Mouse (Mus musculus) forebrain, embryonic 12.5 days (tissue): Measurements from ENCODE around the gene Pigk. TPM values are rescaled to one million over a fixed set of nuclear protein-coding genes. Genes with fewer than 3 reads are reported as not detected.
"Not testable (repeated sequence)": the region's sequence is repeated elsewhere in the genome, so short reads cannot be mapped to it uniquely, and the experiment has no call there.

ENCODE experiments used
- ATAC-seq: fragments of 200-750 bp; cut with Nextera tagmentation; 2 replicates; pipeline ENCODE4 v1.8.0; 2017; ENCODE audit warnings: moderate TSS enrichment; ENCODE audit not compliant: low FRiP score
- H3K27ac ChIP-seq: fragments of 300-500 bp; sonication (generic); 2 replicates; pipeline ENCODE4 v1.5.1; 2016; ENCODE audit warnings: mild to moderate bottlenecking
- H3K27me3 ChIP-seq: fragments of 300-500 bp; sonication (generic); 2 replicates; pipeline ENCODE4 v1.6.1; 2016; ENCODE audit warnings: mild to moderate bottlenecking
- H3K36me3 ChIP-seq: fragments of 300-500 bp; sonication (generic); replicated peaks from 2 replicates; pipeline ENCODE4 v1.6.1; 2016; ENCODE audit warnings: mild to moderate bottlenecking
- H3K4me1 ChIP-seq: fragments of 300-500 bp; sonication (generic); 2 replicates; pipeline ENCODE4 v1.6.1; 2016
- H3K4me2 ChIP-seq: fragments of 300-500 bp; sonication (generic); 2 replicates; pipeline ENCODE4 v1.6.1; 2016; ENCODE audit warnings: mild to moderate bottlenecking, moderate library complexity
- H3K4me3 ChIP-seq: fragments of 300-500 bp; sonication (generic); replicated peaks from 2 replicates; pipeline ENCODE4 v1.5.1; 2016; ENCODE audit warnings: mild to moderate bottlenecking
- H3K9ac ChIP-seq: fragments of 300-500 bp; sonication (generic); 2 replicates; pipeline ENCODE4 v1.6.1; 2016; ENCODE audit warnings: mild to moderate bottlenecking
- H3K9me3 ChIP-seq: fragments of 300-500 bp; sonication (generic); 2 replicates; pipeline ENCODE4 v1.6.1; 2016
- WGBS: fragments of 180-500 bp; shearing (Covaris S2); methylation state at CpG from one replicate; pipeline ENCODE4 v1.1.7; 2016; 5-methylcytosine and 5-hydroxymethylcytosine counted together
- polyA plus RNA-seq: library from polyadenylated mRNA; unstranded; fragments of >200 nt; fragmentation: Nextera tagmentation; extraction: Ambion mirVana; gene quantifications from 2 replicates; pipeline ENCODE4 v1.2.1, GENCODE M21; 2016

The Pigk gene
- polyA plus RNA-seq, 1 experiment from 2014 or later = 32.5 TPM

DNA sequence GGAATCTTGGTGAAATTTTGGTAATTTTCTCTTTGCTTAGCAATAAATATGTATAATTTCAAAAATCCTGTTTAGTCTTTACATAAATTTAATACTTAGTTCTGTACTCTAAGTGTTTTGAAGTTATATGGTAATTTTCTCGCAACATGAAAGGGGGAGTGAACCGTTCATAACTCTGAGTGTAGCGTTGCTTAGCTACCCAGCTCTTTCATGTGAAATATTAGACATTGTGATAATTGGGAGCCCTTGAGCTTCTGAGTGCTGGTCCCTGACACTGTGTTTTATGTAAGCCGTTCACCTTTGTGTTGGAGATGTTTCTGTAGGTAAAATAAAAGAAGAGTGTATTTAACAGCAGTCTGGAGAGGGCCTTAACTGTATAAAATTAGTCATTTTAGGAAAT lies 65.9 kb downstream of the Pigk start:
- ATAC-seq = no peak
- WGBS = 66% methylated on average over 4 of the region's 4 CpGs
- Histone ChIP-seq H3K4me1 (no peaks in the 10 kb centered on the region), H3K4me3 (no peak overlapping the region), H3K4me2 (no peak overlapping the region), H3K27me3 (no peaks in the 10 kb centered on the region), H3K27ac (no peak overlapping the region), H3K9ac (no peak overlapping the region), H3K36me3 (no peaks in the 10 kb centered on the region), H3K9me3 (no peaks in the 10 kb centered on the region)

DNA sequence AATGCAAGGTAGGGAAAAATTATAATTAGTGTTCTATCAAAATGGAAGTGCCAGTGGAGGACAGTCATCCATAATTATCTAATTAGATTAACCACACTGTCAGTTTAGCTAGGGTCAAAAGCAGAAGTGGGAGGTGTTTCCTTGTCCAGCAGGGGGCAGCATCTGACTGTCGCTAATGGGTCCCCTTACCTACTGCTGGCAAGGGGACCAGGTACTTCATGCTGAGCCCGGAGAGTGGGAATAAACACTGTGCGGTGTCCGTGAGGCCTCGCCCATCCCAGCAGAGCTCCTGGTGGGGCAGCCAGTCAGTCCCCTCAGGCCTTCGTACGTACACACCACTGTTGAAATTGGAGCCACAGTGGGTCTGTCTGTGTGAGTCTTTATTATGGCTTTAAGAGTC lies 69.9 kb downstream of the Pigk start:
- no peak overlapping the region for H3K9ac ChIP-seq
- H3K4me1 ChIP-seq = no peaks in the 10 kb centered on the region
- no peak overlapping the region for H3K4me2 ChIP-seq
- no peaks in the 10 kb centered on the region for H3K9me3 ChIP-seq
- no peaks in the 10 kb centered on the region for H3K27me3 ChIP-seq
- H3K27ac ChIP-seq = no peak overlapping the region
- no peak overlapping the region for H3K4me3 ChIP-seq
- peaks cover 9% of the 10 kb centered on the region; the same call in 1 of the 2 replicates for H3K36me3 ChIP-seq
- 25% methylated on average over 7 of the region's 7 CpGs for WGBS
- peak; percentile 81 for ATAC-seq

DNA sequence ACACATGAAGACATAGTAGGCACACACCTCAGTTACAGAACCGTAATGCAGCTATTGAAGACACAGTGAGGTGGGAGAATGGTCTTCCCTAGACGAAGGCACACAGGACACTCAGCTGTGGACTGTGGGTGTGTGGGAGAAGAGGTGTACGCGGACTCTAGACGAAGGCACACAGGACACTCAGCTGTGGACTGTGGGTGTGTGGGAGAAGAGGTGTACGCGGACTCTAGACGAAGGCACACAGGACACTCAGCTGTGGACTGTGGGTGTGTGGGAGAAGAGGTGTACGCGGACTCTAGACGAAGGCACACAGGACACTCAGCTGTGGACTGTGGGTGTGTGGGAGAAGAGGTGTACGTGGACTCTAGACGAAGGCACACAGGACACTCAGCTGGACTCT lies 70.5 kb downstream of the Pigk start:
- 97% methylated on average over 10 of the region's 13 CpGs for WGBS
- H3K27ac ChIP-seq, H3K4me2 ChIP-seq, H3K27me3 ChIP-seq, H3K4me3 ChIP-seq, ATAC-seq, H3K9ac ChIP-seq, H3K4me1 ChIP-seq, H3K36me3 ChIP-seq, H3K9me3 ChIP-seq: not testable (repeated sequence)

DNA sequence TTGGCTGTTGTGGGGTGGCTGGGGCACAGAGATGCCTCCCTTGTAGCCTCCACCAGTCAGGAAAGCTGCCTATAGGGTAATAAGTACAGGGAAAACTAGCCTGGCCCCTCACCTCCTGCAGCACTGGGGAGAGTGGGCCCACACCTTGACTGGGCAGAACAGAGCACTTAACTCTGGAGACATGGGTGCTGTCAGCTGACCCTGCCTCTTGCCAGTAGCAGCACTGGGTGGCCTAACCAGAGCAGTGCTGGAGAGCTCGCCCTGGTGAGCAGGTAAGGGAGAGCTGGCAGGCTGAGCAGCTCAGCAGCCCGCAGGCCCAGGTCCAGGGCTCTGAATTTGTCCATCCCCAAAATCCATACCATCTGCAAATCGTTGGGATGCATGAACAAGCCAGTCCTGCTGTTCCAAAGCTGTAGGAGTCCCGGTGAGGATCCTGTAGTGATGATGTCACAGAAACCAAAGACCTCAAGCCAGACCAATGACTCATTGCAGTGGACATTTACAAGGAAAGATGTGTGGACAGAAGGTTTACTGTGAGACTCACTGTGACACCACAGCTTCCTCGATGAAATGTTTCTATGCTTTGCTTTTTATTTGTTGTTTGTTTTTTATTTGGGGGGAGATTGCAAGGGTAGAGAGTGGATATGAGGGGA lies 74.5 kb downstream of the Pigk start:
- not testable (repeated sequence) for H3K9me3 ChIP-seq, ATAC-seq, H3K4me2 ChIP-seq, H3K4me3 ChIP-seq, H3K4me1 ChIP-seq, H3K27me3 ChIP-seq, H3K27ac ChIP-seq, H3K9ac ChIP-seq, H3K36me3 ChIP-seq
- 81% methylated on average over 5 of the region's 5 CpGs for WGBS

DNA sequence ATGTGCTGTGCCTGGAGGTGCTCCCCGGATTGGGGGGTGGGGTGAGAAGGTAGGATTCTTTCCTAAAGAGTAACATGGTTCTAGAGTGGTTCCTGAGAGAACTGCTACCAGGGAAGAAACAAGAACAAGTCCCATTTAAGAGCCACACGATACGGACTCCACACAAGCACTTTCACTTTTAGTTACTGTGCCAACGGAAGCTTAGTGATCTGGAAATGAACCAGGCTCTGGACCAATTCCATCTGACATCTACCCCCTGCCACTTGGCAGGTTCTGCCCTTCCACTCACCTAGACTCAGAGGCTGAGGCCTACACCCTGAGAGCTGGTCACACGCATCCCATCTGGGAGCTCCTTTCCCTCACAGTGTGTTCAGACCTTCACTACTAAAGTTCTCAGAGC lies 78.7 kb downstream of the Pigk start:
- Histone ChIP-seq H3K4me3 (no peak overlapping the region), H3K27me3 (no peaks in the 10 kb centered on the region), H3K27ac (no peak overlapping the region), H3K9ac (no peak overlapping the region), H3K4me1 (0 out of 2 replicates have a peak, but pooled peaks cover 2% of the 10 kb centered on the region), H3K9me3 (no peaks in the 10 kb centered on the region), H3K4me2 (no peak overlapping the region), H3K36me3 (no peaks in the 10 kb centered on the region)
- WGBS = 87% methylated on average over 5 of the region's 5 CpGs
- ATAC-seq = no peak

DNA sequence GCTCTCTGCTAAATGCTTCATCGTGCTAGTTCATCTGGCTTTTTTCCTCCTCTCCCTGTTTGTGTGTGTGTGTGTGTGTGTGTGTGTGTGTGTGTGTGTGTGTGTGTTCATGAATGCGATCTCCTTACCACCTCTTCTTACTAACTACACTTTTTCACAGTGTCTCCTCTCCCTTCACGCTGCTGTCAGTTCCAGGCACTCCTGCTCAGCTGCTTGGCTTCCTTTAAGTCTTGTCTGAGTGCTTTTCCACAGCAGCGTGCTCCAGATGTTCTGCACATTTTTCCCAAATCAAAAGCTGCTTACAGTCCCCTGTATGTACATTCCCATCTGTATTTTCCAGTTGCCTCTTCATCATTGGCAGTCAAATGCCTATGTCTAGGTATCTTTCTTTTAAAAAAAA lies 79.1 kb downstream of the Pigk start:
- 0 out of 2 replicates have a peak, but pooled peaks cover 2% of the 10 kb centered on the region for H3K4me1 ChIP-seq
- H3K4me2 ChIP-seq = no peak overlapping the region
- 90% methylated on average over 4 of the region's 4 CpGs for WGBS
- no peaks in the 10 kb centered on the region for H3K36me3 ChIP-seq
- no peaks in the 10 kb centered on the region for H3K27me3 ChIP-seq
- ATAC-seq = no peak
- no peaks in the 10 kb centered on the region for H3K9me3 ChIP-seq
- H3K9ac ChIP-seq = no peak overlapping the region
- H3K27ac ChIP-seq = no peak overlapping the region
- no peak overlapping the region for H3K4me3 ChIP-seq

DNA sequence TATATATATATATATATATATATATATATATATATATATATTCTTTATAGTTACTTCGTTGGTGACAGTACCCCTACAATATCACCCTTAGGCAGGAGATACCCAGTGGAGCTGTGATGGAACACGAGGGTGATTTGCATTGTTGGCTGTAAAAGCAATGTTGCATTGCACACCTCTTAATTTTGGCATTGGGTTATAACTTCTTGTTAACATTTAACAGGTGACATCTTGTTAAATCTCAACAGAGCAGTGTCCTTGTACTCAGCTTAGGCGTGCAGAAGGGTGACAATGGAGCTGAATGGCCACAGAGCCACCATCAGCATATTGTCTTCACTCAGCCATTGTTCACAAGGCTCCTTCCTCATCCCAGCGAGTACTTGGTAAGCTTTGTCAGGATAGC lies 82.3 kb downstream of the Pigk start:
- H3K9me3 ChIP-seq = no peaks in the 10 kb centered on the region
- H3K27ac ChIP-seq = no peak overlapping the region
- 67% methylated on average over 4 of the region's 4 CpGs for WGBS
- H3K4me3 ChIP-seq = no peak overlapping the region
- no peak for ATAC-seq
- no peak overlapping the region for H3K9ac ChIP-seq
- H3K4me2 ChIP-seq = no peak overlapping the region
- no peaks in the 10 kb centered on the region for H3K27me3 ChIP-seq
- 0 out of 2 replicates have a peak, but pooled peaks cover 2% of the 10 kb centered on the region for H3K4me1 ChIP-seq
- H3K36me3 ChIP-seq = no peaks in the 10 kb centered on the region

DNA sequence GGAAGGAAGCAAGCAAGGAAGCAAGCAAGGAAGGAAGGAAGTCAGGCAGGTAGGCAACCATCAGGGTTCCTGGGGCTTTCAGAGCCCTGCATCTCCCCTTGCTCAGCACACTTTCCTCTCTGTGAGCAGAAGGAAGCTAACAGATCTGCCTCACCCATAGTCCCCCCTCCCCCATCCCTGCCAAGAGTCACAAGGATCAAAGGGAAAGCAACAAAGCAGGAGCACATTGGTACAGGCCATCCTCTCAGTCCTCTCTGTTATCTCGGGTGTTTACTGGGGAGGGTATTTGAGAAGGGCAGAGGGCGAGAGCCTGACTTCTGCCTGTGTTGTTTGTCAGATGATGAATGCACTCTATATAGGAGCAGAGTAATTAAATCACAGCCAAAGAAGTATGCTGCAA lies 83.5 kb downstream of the Pigk start:
- Histone ChIP-seq H3K4me3 (no peak overlapping the region), H3K4me2 (no peak overlapping the region), H3K36me3 (no peaks in the 10 kb centered on the region), H3K9ac (no peak overlapping the region), H3K27ac (no peak overlapping the region), H3K27me3 (no peaks in the 10 kb centered on the region), H3K9me3 (no peaks in the 10 kb centered on the region), H3K4me1 (0 out of 2 replicates have a peak, but pooled peaks cover 2% of the 10 kb centered on the region)
- 24% methylated on average over 2 of the region's 2 CpGs for WGBS
- no peak for ATAC-seq

DNA sequence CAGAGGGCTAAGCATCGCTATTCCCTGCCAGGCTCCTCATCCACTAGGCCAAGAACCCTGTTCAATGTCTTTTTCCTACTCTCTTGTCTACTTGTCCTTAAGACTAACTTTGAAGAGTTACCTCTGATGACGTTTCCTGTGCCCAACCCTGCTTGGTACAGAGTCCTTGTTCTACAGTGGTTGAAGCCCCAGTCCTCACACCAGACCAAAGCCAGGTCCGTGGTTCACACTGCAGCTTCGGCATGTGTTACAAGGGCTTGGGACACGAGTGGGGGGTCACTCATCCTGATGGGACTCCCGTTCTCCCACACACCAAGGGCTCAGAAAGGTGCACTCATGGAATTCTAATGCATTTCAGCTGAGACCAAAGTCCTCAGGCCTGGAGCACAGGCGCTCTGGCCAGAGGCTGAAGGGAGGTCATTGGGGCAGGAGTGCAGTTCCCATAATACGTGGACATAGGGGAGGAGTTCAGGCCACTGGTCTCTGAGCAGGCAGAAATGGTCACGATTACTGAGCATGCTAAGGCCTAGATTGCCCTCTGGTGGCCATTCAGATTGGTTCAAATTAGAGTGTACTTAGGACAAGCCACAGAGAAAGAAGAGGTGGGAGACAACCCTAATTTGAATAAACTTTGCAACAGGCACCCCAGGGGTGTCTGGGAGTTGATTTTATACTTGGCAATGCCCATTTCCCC lies 86.0 kb downstream of the Pigk start:
- H3K4me3 ChIP-seq = no peak overlapping the region
- no peaks in the 10 kb centered on the region for H3K27me3 ChIP-seq
- H3K4me1 ChIP-seq = 0 out of 2 replicates have a peak, but pooled peaks cover 2% of the 10 kb centered on the region
- H3K9ac ChIP-seq = no peak overlapping the region
- H3K36me3 ChIP-seq = no peaks in the 10 kb centered on the region
- 82% methylated on average over 9 of the region's 9 CpGs for WGBS
- H3K27ac ChIP-seq = no peak overlapping the region
- H3K9me3 ChIP-seq = no peaks in the 10 kb centered on the region
- H3K4me2 ChIP-seq = no peak overlapping the region
- no peak for ATAC-seq

DNA sequence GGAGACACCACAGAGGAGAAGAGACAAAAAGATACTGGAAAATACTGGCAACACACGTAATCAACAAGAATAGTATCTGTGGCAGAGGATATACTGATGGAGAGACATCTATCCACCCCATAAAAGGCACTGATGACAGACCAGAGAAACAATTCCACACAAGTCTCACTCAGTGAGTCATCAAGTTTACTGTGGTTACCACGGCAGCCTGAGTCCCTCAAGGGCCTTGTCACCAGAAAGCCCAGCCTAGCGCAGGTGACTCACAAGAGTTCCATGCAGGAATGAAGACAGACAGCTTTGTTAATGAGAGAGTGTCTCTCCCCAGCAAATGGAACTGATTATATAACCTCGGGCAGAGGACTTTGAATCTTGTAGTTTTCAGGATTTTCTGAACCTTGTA lies 100.0 kb downstream of the Pigk start:
- ATAC-seq = no peak
- Histone ChIP-seq H3K4me3 (no peak overlapping the region), H3K9ac (no peak overlapping the region), H3K36me3 (no peaks in the 10 kb centered on the region), H3K27ac (no peak overlapping the region), H3K4me1 (no peaks in the 10 kb centered on the region), H3K4me2 (no peak overlapping the region), H3K27me3 (no peaks in the 10 kb centered on the region), H3K9me3 (no peaks in the 10 kb centered on the region)
- 81% methylated on average over 4 of the region's 4 CpGs for WGBS

DNA sequence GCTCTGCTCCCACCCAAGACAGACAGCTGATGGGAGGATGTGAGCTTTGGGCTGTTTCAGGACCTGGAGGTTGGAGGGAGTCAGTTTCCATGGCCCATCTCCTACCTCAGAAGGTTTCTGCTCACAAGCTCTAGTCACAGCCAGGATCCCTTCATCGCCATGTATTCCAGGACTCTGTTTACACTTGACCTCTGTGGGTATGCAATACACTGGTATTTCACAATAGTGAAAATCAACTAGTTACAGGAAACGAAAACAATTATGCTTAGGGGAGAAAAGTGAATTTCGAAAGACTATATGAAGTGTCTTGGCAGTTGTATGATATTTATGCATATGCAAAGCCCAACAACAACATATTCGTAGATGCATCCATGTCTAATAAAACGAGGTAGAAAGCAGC lies 101.2 kb downstream of the Pigk start:
- no peak overlapping the region for H3K4me2 ChIP-seq
- no peaks in the 10 kb centered on the region for H3K27me3 ChIP-seq
- WGBS = 88% methylated on average over 5 of the region's 5 CpGs
- H3K4me3 ChIP-seq = no peak overlapping the region
- H3K9ac ChIP-seq = no peak overlapping the region
- no peak overlapping the region for H3K27ac ChIP-seq
- no peaks in the 10 kb centered on the region for H3K9me3 ChIP-seq
- ATAC-seq = no peak
- no peaks in the 10 kb centered on the region for H3K4me1 ChIP-seq
- H3K36me3 ChIP-seq = no peaks in the 10 kb centered on the region

DNA sequence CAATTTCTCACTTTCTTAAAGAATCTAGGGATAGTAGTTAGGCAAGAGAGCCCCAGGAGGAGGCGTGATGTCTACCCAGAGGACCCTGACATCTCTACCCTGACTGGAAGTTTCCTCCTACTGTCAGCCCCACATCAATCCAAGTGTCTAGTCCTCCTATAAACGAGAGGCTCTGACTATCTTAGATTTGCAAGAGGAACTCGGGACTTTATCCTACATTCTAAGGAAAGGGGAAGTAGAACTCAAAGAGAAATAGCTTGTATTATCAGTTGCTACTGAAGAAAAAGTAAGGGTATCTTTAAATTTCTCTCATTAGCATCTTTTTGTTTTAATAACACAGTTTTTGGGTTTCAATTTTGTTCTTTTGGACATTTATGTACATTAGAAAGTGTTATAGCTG lies 106.5 kb downstream of the Pigk start:
- no peaks in the 10 kb centered on the region for H3K9me3 ChIP-seq
- H3K4me3 ChIP-seq = no peak overlapping the region
- WGBS = 81% methylated on average over 3 of the region's 3 CpGs
- H3K4me2 ChIP-seq = no peak overlapping the region
- no peaks in the 10 kb centered on the region for H3K27me3 ChIP-seq
- no peak overlapping the region for H3K27ac ChIP-seq
- H3K9ac ChIP-seq = no peak overlapping the region
- no peaks in the 10 kb centered on the region for H3K4me1 ChIP-seq
- ATAC-seq = no peak
- H3K36me3 ChIP-seq = no peaks in the 10 kb centered on the region

DNA sequence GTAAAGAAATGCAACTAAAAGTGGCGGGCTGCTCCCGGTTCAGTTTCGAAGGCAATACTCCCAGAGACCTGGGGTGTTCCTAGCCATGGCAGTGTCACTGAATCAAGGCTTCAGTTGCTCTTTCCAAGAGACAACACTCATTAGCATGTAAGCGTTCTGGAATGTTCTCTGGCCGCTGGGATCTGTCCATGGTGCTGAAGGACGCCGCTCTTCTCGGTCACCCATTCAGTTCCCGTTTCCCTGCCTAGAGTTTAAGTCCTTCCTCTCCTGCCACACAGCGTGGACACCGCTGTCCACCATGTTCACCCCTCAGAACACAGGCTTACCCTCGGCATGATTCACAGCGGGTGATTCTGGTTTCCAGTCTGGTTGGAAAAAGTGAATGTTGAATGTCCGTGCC lies 107.3 kb downstream of the Pigk start:
- H3K27me3 ChIP-seq = no peaks in the 10 kb centered on the region
- no peak overlapping the region for H3K4me2 ChIP-seq
- H3K9me3 ChIP-seq = no peaks in the 10 kb centered on the region
- no peak for ATAC-seq
- 68% methylated on average over 14 of the region's 14 CpGs for WGBS
- no peak overlapping the region for H3K9ac ChIP-seq
- no peak overlapping the region for H3K27ac ChIP-seq
- no peak overlapping the region for H3K4me3 ChIP-seq
- no peaks in the 10 kb centered on the region for H3K36me3 ChIP-seq
- H3K4me1 ChIP-seq = no peaks in the 10 kb centered on the region
